Mouse (Mus musculus): ENCODE measurements at regions not wholly inside any gene's neighbourhood (a gene's known extent, or its start where the extent isn't known, plus 50 kb on each side); places are given as distances from the start of the nearest gene placed in this dataset.
A peak's percentile ranks its signal among the peaks of the same experiment; 100 is the strongest.
"Not testable (repeated sequence)": the region's sequence is repeated elsewhere in the genome, so short reads cannot be mapped to it uniquely, and the experiment has no call there.

GRCm38 (mm10) chr6:69932297-69932696 is 859.7 kb downstream of the Rpia start:
- DNase-seq (ENCODE audit: low spot score): no peak

- no peak for DNase-seq (ENCODE audit: low spot score)
Measured at GRCm38 (mm10) chr6:69914781-69915180, 877.3 kb downstream of the Rpia start.

DNA sequence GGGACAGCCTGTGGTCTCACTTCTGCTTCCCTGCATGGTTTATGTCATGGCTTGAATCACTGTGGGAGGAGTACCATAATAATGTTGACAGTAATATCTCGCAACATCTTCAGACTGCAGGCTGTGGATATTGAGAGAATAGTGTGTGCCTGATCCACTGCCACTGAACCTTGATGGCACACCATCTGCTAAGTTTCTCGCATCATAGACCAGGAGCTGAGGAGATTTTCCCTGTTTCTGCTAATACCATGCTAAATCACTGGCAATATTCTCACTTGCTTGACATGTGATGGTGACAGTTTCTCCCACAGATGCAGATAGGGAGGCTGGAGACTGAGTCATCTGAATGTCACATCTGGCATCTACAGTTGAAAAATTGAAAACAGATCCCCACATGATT is 912.7 kb downstream of the Rpia start:
- DNase-seq (ENCODE audit: low spot score): no peak

GRCm38 (mm10) chr6:69858631-69859030 is 933.4 kb downstream of the Rpia start:
- DNase-seq (ENCODE audit: low spot score): not testable (repeated sequence)

- DNase-seq (ENCODE audit: low spot score): not testable (repeated sequence)
Measured at GRCm38 (mm10) chr6:69828640-69829039, 963.4 kb downstream of the Rpia start.

GRCm38 (mm10) chr6:69814972-69815371 is 977.1 kb downstream of the Rpia start:
- not testable (repeated sequence) for DNase-seq (ENCODE audit: low spot score)

DNA sequence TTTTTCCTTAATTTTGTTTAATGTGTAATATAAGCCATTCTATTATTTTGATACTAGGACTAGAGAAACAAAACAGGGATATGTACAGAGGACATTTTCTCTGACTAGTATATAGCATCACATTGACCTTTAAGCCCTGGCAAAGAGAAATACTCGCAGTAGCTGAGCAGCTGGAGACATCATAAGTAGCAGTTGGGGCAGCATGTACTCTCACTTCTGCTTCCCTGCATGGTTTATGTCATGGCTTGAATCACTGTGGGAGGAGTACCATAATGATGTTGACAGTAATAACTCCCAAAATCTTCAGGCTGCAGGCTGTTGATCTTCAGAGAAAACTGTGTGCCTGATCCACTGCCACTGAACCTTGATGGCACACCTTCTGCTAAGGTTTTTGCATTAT is 977.7 kb downstream of the Rpia start:
- DNase-seq (ENCODE audit: low spot score): not testable (repeated sequence)

GRCm38 (mm10) chr6:69780330-69780729 is 1011.7 kb downstream of the Rpia start:
- DNase-seq (ENCODE audit: low spot score): not testable (repeated sequence)

DNA sequence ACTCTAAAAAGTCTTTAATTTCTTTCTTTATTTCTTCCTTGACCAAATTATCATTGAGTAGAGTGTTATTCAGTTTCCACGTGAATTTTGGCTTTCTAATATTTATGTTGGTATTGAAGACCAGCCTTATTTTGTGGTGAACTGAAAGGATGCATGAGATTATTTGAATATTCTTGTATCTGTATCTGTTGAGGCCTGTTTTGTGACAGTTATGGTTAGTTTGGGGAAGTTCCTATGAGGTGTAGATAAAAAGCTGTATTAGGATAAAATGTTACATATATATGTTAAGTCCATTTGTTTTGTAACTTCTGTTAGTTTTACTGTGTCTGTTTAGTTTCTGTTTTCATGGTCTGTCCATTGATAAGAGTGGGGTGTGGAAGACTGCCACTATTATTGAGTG is 1014.7 kb downstream of the Rpia start:
- DNase-seq (ENCODE audit: low spot score): not testable (repeated sequence)

- DNase-seq (ENCODE audit: low spot score): no peak
Measured at GRCm38 (mm10) chr6:69764861-69765260, 1027.2 kb downstream of the Rpia start.

DNA sequence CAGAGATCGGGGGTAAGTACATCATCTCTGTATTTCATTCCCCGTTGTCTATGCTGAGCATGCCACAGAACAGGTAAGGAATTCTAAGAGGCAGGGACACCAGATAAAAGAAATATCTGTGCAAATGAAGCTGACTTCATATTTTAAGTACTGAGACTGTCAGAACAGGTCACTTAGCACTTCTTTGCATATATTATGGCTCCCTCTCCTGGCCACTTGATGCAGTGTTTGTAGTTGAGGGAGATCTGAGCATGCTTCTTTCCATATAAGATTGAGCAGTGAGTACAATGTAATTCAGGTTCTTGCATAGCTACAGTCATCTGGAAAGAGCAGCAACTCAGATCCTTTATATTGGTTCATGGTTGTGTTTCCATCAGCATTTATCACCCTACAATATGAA is 1033.4 kb downstream of the Rpia start:
- peak; percentile 1 for DNase-seq (ENCODE audit: low spot score)

GRCm38 (mm10) chr6:69739002-69739625 is 1052.9 kb downstream of the Rpia start:
- DNase-seq (ENCODE audit: low spot score): no peak

- not testable (repeated sequence) for DNase-seq (ENCODE audit: low spot score)
Measured at GRCm38 (mm10) chr6:69732866-69733265, 1059.2 kb downstream of the Rpia start.

DNA sequence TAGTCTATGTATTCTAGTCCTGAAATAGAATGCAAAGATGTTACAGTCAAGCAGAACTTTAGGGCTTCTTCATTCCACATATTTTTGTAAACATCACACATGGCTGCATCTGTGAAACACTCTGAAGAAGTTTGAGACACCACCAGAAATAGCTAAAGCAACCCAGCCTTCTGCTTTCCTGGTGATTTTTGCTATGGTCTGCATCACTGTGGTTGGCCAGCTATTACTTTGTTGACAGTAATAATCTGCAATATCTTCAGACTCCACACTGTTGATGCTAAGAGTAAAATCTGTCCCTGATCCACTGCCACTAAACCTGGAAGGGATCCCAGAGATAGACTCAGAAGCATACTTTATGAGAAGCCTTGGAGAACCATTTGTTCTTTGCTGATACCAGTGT is 1065.7 kb downstream of the Rpia start:
- no peak for DNase-seq (ENCODE audit: low spot score)

DNA sequence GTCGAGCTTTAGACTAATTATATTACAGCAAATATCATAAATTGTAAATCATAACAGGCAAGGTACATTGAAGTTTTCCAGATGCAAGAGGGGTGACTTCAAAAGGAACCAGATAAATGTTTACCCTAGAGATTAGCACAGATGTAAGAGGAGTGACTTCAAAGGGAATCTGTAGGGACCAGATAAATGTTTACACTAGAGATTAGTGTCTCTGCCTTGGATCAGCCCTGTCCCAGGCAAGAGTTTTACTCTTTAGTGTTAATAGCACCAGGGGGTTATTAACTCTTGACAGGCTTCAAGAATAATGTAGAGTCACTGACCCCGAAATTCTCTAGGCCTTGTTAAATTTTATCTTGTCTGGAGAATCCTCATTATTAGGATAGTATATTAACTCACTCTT is 1089.2 kb downstream of the Rpia start:
- not testable (repeated sequence) for DNase-seq (ENCODE audit: low spot score)

GRCm38 (mm10) chr6:69681172-69681571 is 1110.9 kb downstream of the Rpia start:
- DNase-seq (ENCODE audit: low spot score): no peak

DNA sequence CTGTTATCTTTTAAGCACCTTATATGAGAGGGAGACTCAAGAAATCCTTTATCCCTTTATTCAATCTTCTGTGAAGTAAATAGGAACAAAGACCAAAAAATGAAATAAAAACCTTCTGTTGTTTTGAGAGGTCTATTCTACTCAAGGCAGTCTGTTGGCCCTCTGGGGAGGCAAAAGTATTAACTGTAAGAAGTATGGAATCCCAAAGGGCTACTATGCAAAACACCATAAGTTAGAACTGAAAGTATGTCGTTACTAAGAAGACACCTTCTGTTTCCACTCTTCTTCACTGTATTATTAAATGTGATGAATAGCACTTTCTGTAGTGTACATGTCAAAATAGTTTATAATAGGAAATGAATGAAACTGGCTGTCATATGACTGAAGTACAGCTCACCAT is 1129.6 kb downstream of the Rpia start:
- not testable (repeated sequence) for DNase-seq (ENCODE audit: low spot score)

All from yolk sac, embryonic 10.5 days (tissue).